Comparison of ENCODE assay signal across 24 mouse cellular contexts in genomic region chr11:81223361-81223760, GRCm38 (mm10).
DNase-seq lines count a peak whose midpoint lies in the region; ATAC-seq lines count a peak whose summit lies in the region.
"Had no signal": no experiment of that assay in that cellular context is flagged by ENCODE, and none has a peak within 500 bp of the region (broad histone marks: within the 10 kb centered on the region; RNA-seq: fewer than 3 reads in every experiment).

No protein-coding gene starts in this region.

- WGBS in forebrain, embryonic 14.5 days: 84% methylated on average over 9 of the region's 9 CpGs
- 86% methylated on average over 9 of the region's 9 CpGs for WGBS in forebrain, embryonic 11.5 days
- 88% methylated on average over 9 of the region's 9 CpGs for WGBS in limb, embryonic 10.5 days

- 0 out of 2 replicates have a peak, but pooled peaks have one; percentile 8 for ATAC-seq in cerebellum, adult (ENCODE audit: insufficient number of reproducible peaks, low FRiP score, low TSS enrichment)
- ATAC-seq in forebrain, embryonic 14.5 days: no peak
- no peak for ATAC-seq in forebrain, embryonic 11.5 days (replicated peaks; ENCODE audit: low FRiP score)
- ATAC-seq: CD4-positive, CD25-positive, alpha-beta regulatory T cell, adult 4 months; intestine, embryonic 16.5 days had no signal

- no peak overlapping the region for H3K27ac ChIP-seq in forebrain, embryonic 14.5 days (ENCODE audit: low read depth, low read length)
- H3K27ac ChIP-seq in forebrain, embryonic 11.5 days (ENCODE audit: low read depth, low read length): no peak overlapping the region
- no peak overlapping the region for H3K27ac ChIP-seq in limb, embryonic 10.5 days
- H3K27ac ChIP-seq: embryonic facial prominence, embryonic 15.5 days; forebrain, embryonic 10.5 days; heart, embryonic 13.5 days; hindbrain, embryonic 14.5 days; kidney, embryonic 15.5 days had no signal

- no peak for DNase-seq in cerebellum, postnatal 4 days (ENCODE audit: low spot score in 2 of 2)
- peak; percentile 16 for DNase-seq in forebrain, embryonic 14.5 days (ENCODE audit: low spot score)
- DNase-seq in forebrain, embryonic 11.5 days (ENCODE audit: low spot score): no peak
- DNase-seq in brain, adult 2 months (ENCODE audit: low read depth, low spot score): peak; percentile 52
- peak; percentile 28 to 46 for DNase-seq in cerebellum, postnatal 25 days
- DNase-seq in limb, embryonic 10.5 days (ENCODE audit: low spot score): no peak
- DNase-seq: adrenal gland, adult 8-10 months; adrenal gland, postnatal 36 days; B cell, adult 2 months; embryo, embryonic 11 days; gastrocnemius, postnatal 36 days; heart, adult 11 months; heart, postnatal 10 days; kidney, adult 2 months had no signal

- no peak overlapping the region for H3K9ac ChIP-seq in forebrain, embryonic 14.5 days (ENCODE audit: low read length)
- H3K9ac ChIP-seq in forebrain, embryonic 11.5 days (ENCODE audit: low read length): no peak overlapping the region
- H3K9ac ChIP-seq: embryonic facial prominence, embryonic 15.5 days; heart, embryonic 13.5 days; hindbrain, embryonic 14.5 days; kidney, embryonic 15.5 days had no signal

- no peak overlapping the region for H3K4me3 ChIP-seq in forebrain, embryonic 14.5 days (ENCODE audit: low read depth, low read length)
- no peak overlapping the region for H3K4me3 ChIP-seq in forebrain, embryonic 11.5 days (ENCODE audit: low read depth, low read length)
- no peak overlapping the region for H3K4me3 ChIP-seq in limb, embryonic 10.5 days
- H3K4me3 ChIP-seq: embryonic facial prominence, embryonic 15.5 days; erythroblast, embryonic 14.5 days; forebrain, embryonic 10.5 days; heart, embryonic 13.5 days; kidney, embryonic 15.5 days had no signal

- H3K36me3 ChIP-seq in forebrain, embryonic 14.5 days (ENCODE audit: control insufficient read depth, insufficient read depth, low read length): no peaks in the 10 kb centered on the region
- no peaks in the 10 kb centered on the region for H3K36me3 ChIP-seq in forebrain, embryonic 11.5 days (ENCODE audit: control insufficient read depth, insufficient read depth, low read length)
- H3K36me3 ChIP-seq in limb, embryonic 10.5 days: no peaks in the 10 kb centered on the region
- H3K36me3 ChIP-seq: embryonic facial prominence, embryonic 15.5 days; forebrain, embryonic 10.5 days; G1E; heart, embryonic 13.5 days; kidney, embryonic 15.5 days had no signal

- H3K4me2 ChIP-seq in forebrain, embryonic 14.5 days (ENCODE audit: low read length): no peak overlapping the region
- H3K4me2 ChIP-seq in forebrain, embryonic 11.5 days (ENCODE audit: low read depth, low read length, severe bottlenecking): no peak overlapping the region
- H3K4me2 ChIP-seq: embryonic facial prominence, embryonic 15.5 days; heart, embryonic 13.5 days; hindbrain, embryonic 14.5 days; kidney, embryonic 15.5 days had no signal

- H3K27me3 ChIP-seq in forebrain, embryonic 14.5 days (replicated peaks; ENCODE audit: control insufficient read depth, insufficient read depth, low read length): no peaks in the 10 kb centered on the region
- H3K27me3 ChIP-seq in forebrain, embryonic 11.5 days (ENCODE audit: control insufficient read depth, insufficient read depth, low read length): no peaks in the 10 kb centered on the region
- H3K27me3 ChIP-seq in limb, embryonic 10.5 days (ENCODE audit: low read depth, poor library complexity, severe bottlenecking): no peaks in the 10 kb centered on the region
- H3K27me3 ChIP-seq: embryonic facial prominence, embryonic 15.5 days; heart, embryonic 13.5 days; kidney, embryonic 15.5 days had no signal

- H3K9me3 ChIP-seq in forebrain, embryonic 14.5 days (replicated peaks; ENCODE audit: control insufficient read depth, low read length): no peaks in the 10 kb centered on the region
- no peaks in the 10 kb centered on the region for H3K9me3 ChIP-seq in forebrain, embryonic 11.5 days (ENCODE audit: control insufficient read depth, low read length)
- no peaks in the 10 kb centered on the region for H3K9me3 ChIP-seq in limb, embryonic 10.5 days (replicated peaks)
- H3K9me3 ChIP-seq: embryonic facial prominence, embryonic 15.5 days; forebrain, embryonic 10.5 days; heart, embryonic 13.5 days; kidney, embryonic 15.5 days had no signal

- H3K4me1 ChIP-seq in forebrain, embryonic 14.5 days (ENCODE audit: control insufficient read depth, insufficient read depth, low read length): no peaks in the 10 kb centered on the region
- no peaks in the 10 kb centered on the region for H3K4me1 ChIP-seq in forebrain, embryonic 11.5 days (replicated peaks; ENCODE audit: control insufficient read depth, insufficient read depth, low read length)
- H3K4me1 ChIP-seq in limb, embryonic 10.5 days: no peaks in the 10 kb centered on the region
- H3K4me1 ChIP-seq: embryonic facial prominence, embryonic 15.5 days; forebrain, embryonic 10.5 days; heart, embryonic 13.5 days; kidney, embryonic 15.5 days had no signal

Comparison
In these comparisons a context has a peak if more than half of its experiments do, and no peak if none do; other contexts are left out.
1. DNase-seq: peak in forebrain, embryonic 14.5 days (single experiment), brain, adult 2 months (single experiment) and cerebellum, postnatal 25 days (2 of 2); none in cerebellum, postnatal 4 days (0 of 2), forebrain, embryonic 11.5 days (single experiment) and limb, embryonic 10.5 days (single experiment).